Mouse (Mus musculus): ENCODE data around the gene Mthfsd. TPM values are rescaled to one million over a fixed set of nuclear protein-coding genes. Genes with fewer than 3 reads are reported as not detected.

Gene Mthfsd
- total and polyA plus RNA-seq, 2 experiments from 2014 or later = 33.3 to 76.5 TPM

GRCm38 (mm10) chr8:121088871-121089630 lies 19.1 kb downstream of the Mthfsd start:
- no peaks in the 10 kb centered on the region for H3K4me1 ChIP-seq (ENCODE audit: insufficient read depth)
- H3K4me2 ChIP-seq (ENCODE audit: low read depth) = no peak overlapping the region
- no peak overlapping the region for H3K9ac ChIP-seq
- WGBS = 3% methylated on average over 38 of the region's 40 CpGs
- H3K27me3 ChIP-seq (ENCODE audit: insufficient read depth, low read length) = peaks cover 88% of the 10 kb centered on the region
- H3K36me3 ChIP-seq (ENCODE audit: insufficient read depth) = no peaks in the 10 kb centered on the region
- H3K4me3 ChIP-seq (ENCODE audit: low read depth, low read length) = no peak overlapping the region
- H3K27ac ChIP-seq (ENCODE audit: low read depth, low read length) = no peak overlapping the region
- ATAC-seq (no peak), DNase-seq (no peak)
- no peaks in the 10 kb centered on the region for H3K9me3 ChIP-seq (ENCODE audit: low read length)
- no peak for TF ChIP-seq CTCF (IDR thresholded peaks at IDR 0.05; ENCODE audit: low read depth)

- no peak overlapping the region for H3K4me3 ChIP-seq (ENCODE audit: low read depth, low read length)
- H3K4me2 ChIP-seq (ENCODE audit: low read depth) = no peak overlapping the region
- H3K9ac ChIP-seq = no peak overlapping the region
- DNase-seq = no peak
- WGBS = 5% methylated on average over 8 of the region's 8 CpGs
- peaks cover 89% of the 10 kb centered on the region for H3K27me3 ChIP-seq (ENCODE audit: insufficient read depth, low read length)
- H3K36me3 ChIP-seq (ENCODE audit: insufficient read depth) = no peaks in the 10 kb centered on the region
- no peak overlapping the region for H3K27ac ChIP-seq (ENCODE audit: low read depth, low read length)
- no peak for ATAC-seq
- TF ChIP-seq CTCF (IDR thresholded peaks at IDR 0.05; ENCODE audit: low read depth) = no peak
- H3K4me1 ChIP-seq (ENCODE audit: insufficient read depth) = no peaks in the 10 kb centered on the region
- no peaks in the 10 kb centered on the region for H3K9me3 ChIP-seq (ENCODE audit: low read length)
These were observed 19.9 kb downstream of the Mthfsd start for GRCm38 (mm10) chr8:121088281-121088680.

DNA sequence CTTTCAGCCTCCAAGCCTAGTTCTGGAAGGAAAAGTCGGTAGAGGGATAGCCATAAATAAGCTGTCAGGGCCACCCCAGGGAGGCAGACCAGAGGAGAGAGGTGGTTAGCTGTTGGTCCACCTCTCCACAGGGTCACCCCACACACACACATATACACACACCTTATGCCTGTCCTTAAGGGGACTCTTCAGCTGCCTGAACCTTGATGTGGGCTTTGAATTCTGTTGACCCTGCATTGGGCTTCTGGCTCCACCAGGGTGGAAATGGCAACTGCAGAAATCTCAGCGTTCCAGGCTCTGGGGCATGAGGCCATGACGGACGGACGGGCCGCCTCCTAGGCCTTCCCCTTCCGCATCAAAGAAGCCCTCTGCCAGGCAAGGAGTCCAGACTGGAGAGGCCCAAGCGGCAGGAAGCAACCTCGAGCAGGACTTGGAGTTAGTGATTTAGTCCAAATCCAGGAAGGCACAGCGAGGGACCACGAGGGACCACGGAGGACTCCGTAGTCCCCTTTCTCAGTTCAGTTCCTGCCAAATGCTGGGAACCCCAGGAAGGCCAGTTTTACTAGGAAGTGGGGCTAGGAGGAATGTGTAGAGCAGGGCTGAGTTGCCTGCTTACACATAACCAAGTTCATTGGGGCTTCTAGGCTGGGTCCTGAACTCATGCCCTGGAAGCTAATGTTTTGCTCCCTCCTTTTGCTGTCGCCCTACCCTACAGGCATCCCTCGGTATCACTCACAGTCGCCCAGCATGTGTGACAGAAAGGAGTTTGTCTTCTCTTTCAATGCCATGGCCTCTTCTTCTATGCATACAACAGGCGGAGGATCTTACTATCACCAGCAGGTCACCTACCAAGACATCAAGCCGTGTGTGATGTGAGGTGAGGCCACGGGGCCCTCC lies 21.9 kb downstream of the Mthfsd start:
- DNase-seq = no peak
- Histone ChIP-seq H3K9ac (no peak overlapping the region), H3K9me3 (ENCODE audit: low read length) (no peaks in the 10 kb centered on the region), H3K4me1 (ENCODE audit: insufficient read depth) (no peaks in the 10 kb centered on the region), H3K36me3 (ENCODE audit: insufficient read depth) (no peaks in the 10 kb centered on the region), H3K27ac (ENCODE audit: low read depth, low read length) (no peak overlapping the region), H3K27me3 (ENCODE audit: insufficient read depth, low read length) (peaks cover 91% of the 10 kb centered on the region), H3K4me2 (ENCODE audit: low read depth) (no peak overlapping the region), H3K4me3 (ENCODE audit: low read depth, low read length) (no peak overlapping the region)
- 19% methylated on average over 19 of the region's 19 CpGs for WGBS
- ATAC-seq = no peak
- no peak for TF ChIP-seq CTCF (IDR thresholded peaks at IDR 0.05; ENCODE audit: low read depth)

- WGBS = 32% methylated on average over 3 of the region's 3 CpGs
- no peaks in the 10 kb centered on the region for H3K36me3 ChIP-seq (ENCODE audit: insufficient read depth)
These were observed 22.6 kb downstream of the Mthfsd start for GRCm38 (mm10) chr8:121085561-121085960.

GRCm38 (mm10) chr8:121085011-121085410 lies 23.2 kb downstream of the Mthfsd start:
- no peaks in the 10 kb centered on the region for H3K4me1 ChIP-seq (ENCODE audit: insufficient read depth)
- H3K4me2 ChIP-seq (ENCODE audit: low read depth) = no peak overlapping the region
- no peak for TF ChIP-seq CTCF (IDR thresholded peaks at IDR 0.05; ENCODE audit: low read depth)
- H3K4me3 ChIP-seq (ENCODE audit: low read depth, low read length) = no peak overlapping the region
- 5% methylated on average over 28 of the region's 30 CpGs for WGBS
- no peaks in the 10 kb centered on the region for H3K36me3 ChIP-seq (ENCODE audit: insufficient read depth)
- no peak overlapping the region for H3K27ac ChIP-seq (ENCODE audit: low read depth, low read length)
- no peak for ATAC-seq
- no peak for DNase-seq
- H3K27me3 ChIP-seq (ENCODE audit: insufficient read depth, low read length) = peaks cover 87% of the 10 kb centered on the region
- H3K9ac ChIP-seq = no peak overlapping the region
- no peaks in the 10 kb centered on the region for H3K9me3 ChIP-seq (ENCODE audit: low read length)

More at GRCm38 (mm10) chr8:121085561-121085960, 22.6 kb downstream of the Mthfsd start:
- no peak for DNase-seq
- Histone ChIP-seq H3K9me3 (ENCODE audit: low read length) (no peaks in the 10 kb centered on the region), H3K4me2 (ENCODE audit: low read depth) (no peak overlapping the region), H3K9ac (no peak overlapping the region), H3K27ac (ENCODE audit: low read depth, low read length) (no peak overlapping the region), H3K27me3 (ENCODE audit: insufficient read depth, low read length) (peaks cover 87% of the 10 kb centered on the region), H3K4me1 (ENCODE audit: insufficient read depth) (no peaks in the 10 kb centered on the region), H3K4me3 (ENCODE audit: low read depth, low read length) (no peak overlapping the region)
- ATAC-seq = no peak
- no peak for TF ChIP-seq CTCF (IDR thresholded peaks at IDR 0.05; ENCODE audit: low read depth)

DNA sequence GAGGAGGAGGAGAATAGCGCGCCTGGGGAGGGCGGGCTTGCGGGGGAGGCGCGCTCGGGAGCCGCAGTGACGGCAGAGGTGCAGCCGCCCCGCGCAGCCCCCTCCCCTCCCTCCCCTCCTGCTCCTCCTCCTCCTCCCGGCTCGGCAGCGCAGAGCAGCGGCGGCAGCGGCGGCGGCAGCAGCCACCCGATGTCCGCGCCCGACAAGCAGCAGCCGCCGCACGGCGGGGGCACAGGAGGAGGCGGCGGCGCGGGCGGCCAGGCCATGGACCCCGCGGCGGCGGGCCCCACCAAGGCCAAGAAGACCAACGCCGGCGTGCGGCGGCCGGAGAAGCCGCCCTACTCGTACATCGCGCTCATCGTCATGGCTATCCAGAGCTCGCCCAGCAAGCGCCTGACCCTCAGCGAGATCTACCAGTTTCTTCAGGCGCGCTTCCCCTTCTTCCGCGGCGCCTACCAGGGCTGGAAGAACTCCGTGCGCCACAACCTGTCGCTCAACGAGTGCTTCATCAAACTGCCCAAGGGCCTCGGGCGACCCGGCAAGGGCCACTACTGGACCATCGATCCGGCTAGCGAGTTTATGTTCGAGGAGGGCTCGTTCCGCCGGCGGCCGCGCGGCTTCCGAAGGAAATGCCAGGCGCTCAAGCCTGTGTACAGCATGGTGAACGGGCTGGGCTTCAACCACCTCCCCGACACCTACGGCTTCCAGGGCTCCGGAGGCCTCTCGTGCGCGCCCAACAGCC lies 23.8 kb downstream of the Mthfsd start, which contains the start of gene Foxf1:
TSS of gene Foxf1 (plus strand) at position 177 of the 742 bp plus-strand sequence.
- whole genome bisulfite sequencing = under 1% methylated on average over 74 of the region's 83 CpGs
- DNase-seq = no peak
- no peak within 1 kb of the TSS for H3K9ac ChIP-seq

More for the DNA sequence above, 23.8 kb downstream of the Mthfsd start, which contains the start of gene Foxf1:
- peak; percentile 14; the same call in 1 of the 2 replicates for ATAC-seq
- Histone ChIP-seq H3K9me3 (ENCODE audit: low read length) (no peaks in the 10 kb centered on the region), H3K4me2 (ENCODE audit: low read depth) (peak within 1 kb of the TSS; percentile 67), H3K4me3 (ENCODE audit: low read depth, low read length) (peak within 1 kb of the TSS; percentile 36), H3K36me3 (ENCODE audit: insufficient read depth) (no peaks in the 10 kb centered on the region), H3K27ac (ENCODE audit: low read depth, low read length) (no peak within 1 kb of the TSS), H3K27me3 (ENCODE audit: insufficient read depth, low read length) (peaks cover 88% of the 10 kb centered on the region), H3K4me1 (ENCODE audit: insufficient read depth) (no peaks in the 10 kb centered on the region)
- TF ChIP-seq CTCF (IDR thresholded peaks at IDR 0.05; ENCODE audit: low read depth) = no peak
